Mouse (Mus musculus) G1E-ER4 (cell line): ENCODE results near the gene Ddx46. TPM values are rescaled to one million over a fixed set of nuclear protein-coding genes. Genes with fewer than 3 reads are reported as not detected.

ENCODE experiments used
- GATA1 ChIP-seq: IDR thresholded peaks from one replicate; pipeline ENCODE4 v1.8.0; 2012; ENCODE audit warnings: low read length, inconsistent platforms
- polyA plus RNA-seq: library from polyadenylated mRNA; stranded (reverse); fragments of >175 nt; gene quantifications from 2 replicates; pipeline ENCODE4 v1.2.3, GENCODE M21; 2012

The Ddx46 gene
- polyA plus RNA-seq: 40.6 and 42.0 TPM in 2 replicates

- TF ChIP-seq GATA1: no peak
Measured at GRCm38 (mm10) chr13:55634639-55635127, at the start of gene Ddx46. TSS of gene Ddx46 (plus strand) at chr13:55635027.

GRCm38 (mm10) chr13:55591961-55592490 is 42.8 kb upstream of the Ddx46 start:
- TF ChIP-seq GATA1: no peak

- TF ChIP-seq GATA1: no peak
Measured at GRCm38 (mm10) chr13:55592512-55593253, 42.1 kb upstream of the Ddx46 start.

GRCm38 (mm10) chr13:55593254-55593747 is 41.5 kb upstream of the Ddx46 start:
- no peak for TF ChIP-seq GATA1

- no peak for TF ChIP-seq GATA1
Measured at GRCm38 (mm10) chr13:55595375-55595774, 39.5 kb upstream of the Ddx46 start.

- TF ChIP-seq GATA1: no peak
Measured at GRCm38 (mm10) chr13:55596802-55597201, 38.0 kb upstream of the Ddx46 start.

- TF ChIP-seq GATA1: no peak
Measured at GRCm38 (mm10) chr13:55599566-55600540, 35.0 kb upstream of the Ddx46 start, which contains the start of gene B4galt7. TSS of gene B4galt7 (plus strand) at chr13:55599896.

GRCm38 (mm10) chr13:55600657-55601056 is 34.2 kb upstream of the Ddx46 start:
- TF ChIP-seq GATA1: no peak

GRCm38 (mm10) chr13:55601611-55602010 is 33.2 kb upstream of the Ddx46 start:
- TF ChIP-seq GATA1: no peak

GRCm38 (mm10) chr13:55604606-55605005 is 30.2 kb upstream of the Ddx46 start:
- TF ChIP-seq GATA1: no peak

GRCm38 (mm10) chr13:55606899-55607623 is 27.8 kb upstream of the Ddx46 start:
- TF ChIP-seq GATA1: no peak

- TF ChIP-seq GATA1: no peak
Measured at GRCm38 (mm10) chr13:55607624-55608006, 27.2 kb upstream of the Ddx46 start.

- TF ChIP-seq GATA1: no peak
Measured at GRCm38 (mm10) chr13:55611996-55612395, 22.8 kb upstream of the Ddx46 start.

- TF ChIP-seq GATA1: no peak
Measured at GRCm38 (mm10) chr13:55613471-55613870, 21.4 kb upstream of the Ddx46 start.

- TF ChIP-seq GATA1: no peak
Measured at GRCm38 (mm10) chr13:55619328-55619727, 15.5 kb upstream of the Ddx46 start.

GRCm38 (mm10) chr13:55620275-55620674 is 14.6 kb upstream of the Ddx46 start:
- no peak for TF ChIP-seq GATA1
